Mouse (Mus musculus) brain, embryonic 14.5 days (tissue): ENCODE results near the gene Spag6.

Experiments used
- CTCF ChIP-seq: fragments of 200-500 bp; IDR thresholded peaks from 2 replicates; pipeline ENCODE4 v1.5.1; 2012; ENCODE audit warnings: inconsistent platforms, mild to moderate bottlenecking, moderate library complexity, borderline replicate concordance; ENCODE audit not compliant: insufficient read depth, insufficient read length; ENCODE audit errors: extremely low read depth
- POLR2A ChIP-seq: fragments of 200-500 bp; IDR thresholded peaks from 2 replicates; pipeline ENCODE4 v1.6.1; 2012; ENCODE audit warnings: mild to moderate bottlenecking, inconsistent platforms, borderline replicate concordance; ENCODE audit not compliant: poor library complexity, insufficient read depth, insufficient read length, severe bottlenecking; ENCODE audit errors: extremely low read depth

GRCm38 (mm10) chr2:18675681-18676456 is 18.0 kb upstream of the Spag6 start:
- TF ChIP-seq CTCF, result no peak
- no peak for TF ChIP-seq POLR2A
